Mouse (Mus musculus): ENCODE measurements around the gene Arhgef40. TPM values are rescaled to one million over a fixed set of nuclear protein-coding genes. Genes with fewer than 3 reads are reported as not detected.
A peak's percentile ranks its signal among the peaks of the same experiment; 100 is the strongest.

Arhgef40 gene
- polyA plus RNA-seq, 1 experiment from 2014 or later: 64.4 TPM

- H3K4me1 ChIP-seq (replicated peaks): peaks cover 40% of the 10 kb centered on the region
- H3K9ac ChIP-seq: peak overlapping the region; percentile 75
- 1% methylated on average over 15 of the region's 80 CpGs for WGBS
- H3K27ac ChIP-seq: peak overlapping the region; percentile 93
- H3K36me3 ChIP-seq: 0 out of 2 replicates have a peak, but pooled peaks cover 3% of the 10 kb centered on the region
- H3K27me3 ChIP-seq (replicated peaks): no peaks in the 10 kb centered on the region
- H3K4me3 ChIP-seq (replicated peaks): peak overlapping the region; percentile 69
- ATAC-seq: peak; percentile 21
- peak overlapping the region; percentile 74 for H3K4me2 ChIP-seq (replicated peaks)
- no peaks in the 10 kb centered on the region for H3K9me3 ChIP-seq
Measured at GRCm38 (mm10) chr14:52014271-52014760, 29.8 kb downstream of the Arhgef40 start.

GRCm38 (mm10) chr14:52014761-52015311 lies 30.3 kb downstream of the Arhgef40 start:
- Histone ChIP-seq H3K9ac (peak overlapping the region; percentile 75), H3K27ac (peak overlapping the region; percentile 93), H3K27me3 (replicated peaks) (no peaks in the 10 kb centered on the region), H3K4me1 (replicated peaks) (peaks cover 40% of the 10 kb centered on the region), H3K4me3 (replicated peaks) (peak overlapping the region; percentile 69), H3K4me2 (replicated peaks) (peak overlapping the region; percentile 74), H3K9me3 (no peaks in the 10 kb centered on the region), H3K36me3 (no peaks in the 10 kb centered on the region)
- under 1% methylated on average over 18 of the region's 28 CpGs for whole genome bisulfite sequencing
- peak; percentile 51 for ATAC-seq

- peak within 1 kb of the TSS; percentile 93 for H3K27ac ChIP-seq
- peaks cover 35% of the 10 kb centered on the region for H3K4me1 ChIP-seq (replicated peaks)
- 13% methylated on average over 6 of the region's 6 CpGs for WGBS
- no peaks in the 10 kb centered on the region for H3K36me3 ChIP-seq
- peak within 1 kb of the TSS; percentile 74 for H3K4me2 ChIP-seq (replicated peaks)
- H3K9ac ChIP-seq: peak within 1 kb of the TSS; percentile 75
- no peak for ATAC-seq
- no peaks in the 10 kb centered on the region for H3K9me3 ChIP-seq
- no peaks in the 10 kb centered on the region for H3K27me3 ChIP-seq (replicated peaks)
- H3K4me3 ChIP-seq (replicated peaks): peak within 1 kb of the TSS; percentile 69
Measured at GRCm38 (mm10) chr14:52015445-52016100, 31.1 kb downstream of the Arhgef40 start, which contains the start of gene Tmem253. Gene Tmem253, plus strand, starts transcription at chr14:52015658.

GRCm38 (mm10) chr14:52016625-52017405 lies 32.3 kb downstream of the Arhgef40 start:
- WGBS: 67% methylated on average over 13 of the region's 13 CpGs
- peak overlapping the region; percentile 9; the same call in 1 of the 2 replicates for H3K4me3 ChIP-seq (replicated peaks)
- no peaks in the 10 kb centered on the region for H3K27me3 ChIP-seq (replicated peaks)
- peaks cover 33% of the 10 kb centered on the region for H3K4me1 ChIP-seq (replicated peaks)
- peak overlapping the region; percentile 41 for H3K4me2 ChIP-seq (replicated peaks)
- H3K36me3 ChIP-seq: no peaks in the 10 kb centered on the region
- H3K27ac ChIP-seq: peak overlapping the region; percentile 93
- H3K9ac ChIP-seq: no peak overlapping the region
- peak; percentile 21 for ATAC-seq
- H3K9me3 ChIP-seq: no peaks in the 10 kb centered on the region

- Histone ChIP-seq H3K27ac (peak overlapping the region; percentile 30; the same call in 1 of the 2 replicates), H3K4me1 (replicated peaks) (peaks cover 36% of the 10 kb centered on the region), H3K9me3 (no peaks in the 10 kb centered on the region), H3K27me3 (replicated peaks) (no peaks in the 10 kb centered on the region), H3K36me3 (no peaks in the 10 kb centered on the region), H3K4me2 (replicated peaks) (peak overlapping the region; percentile 60), H3K9ac (no peak overlapping the region), H3K4me3 (replicated peaks) (no peak overlapping the region)
- 67% methylated on average over 4 of the region's 4 CpGs for WGBS
- ATAC-seq: no peak
Measured at GRCm38 (mm10) chr14:52017662-52018061, 33.1 kb downstream of the Arhgef40 start.

- Histone ChIP-seq H3K4me1 (replicated peaks) (peaks cover 42% of the 10 kb centered on the region), H3K4me2 (replicated peaks) (peak overlapping the region; percentile 60), H3K27me3 (replicated peaks) (no peaks in the 10 kb centered on the region), H3K9me3 (no peaks in the 10 kb centered on the region), H3K4me3 (replicated peaks) (peak overlapping the region; percentile 59), H3K27ac (peak overlapping the region; percentile 98), H3K9ac (peak overlapping the region; percentile 83), H3K36me3 (no peaks in the 10 kb centered on the region)
- 82% methylated on average over 15 of the region's 15 CpGs for WGBS
- ATAC-seq: no peak
Measured at GRCm38 (mm10) chr14:52018248-52019050, 33.9 kb downstream of the Arhgef40 start.

- no peaks in the 10 kb centered on the region for H3K36me3 ChIP-seq
- H3K4me1 ChIP-seq (replicated peaks): peaks cover 43% of the 10 kb centered on the region
- H3K9ac ChIP-seq: peak overlapping the region; percentile 83
- ATAC-seq: peak; percentile 2
- no peaks in the 10 kb centered on the region for H3K27me3 ChIP-seq (replicated peaks)
- peak overlapping the region; percentile 60 for H3K4me2 ChIP-seq (replicated peaks)
- peak overlapping the region; percentile 59 for H3K4me3 ChIP-seq (replicated peaks)
- no peaks in the 10 kb centered on the region for H3K9me3 ChIP-seq
- WGBS: 24% methylated on average over 12 of the region's 12 CpGs
- H3K27ac ChIP-seq: peak overlapping the region; percentile 98
Measured at GRCm38 (mm10) chr14:52019051-52019589, 34.6 kb downstream of the Arhgef40 start.

- Histone ChIP-seq H3K4me1 (replicated peaks) (peaks cover 43% of the 10 kb centered on the region), H3K9ac (peak overlapping the region; percentile 83), H3K4me2 (replicated peaks) (peak overlapping the region; percentile 60), H3K27me3 (replicated peaks) (no peaks in the 10 kb centered on the region), H3K9me3 (no peaks in the 10 kb centered on the region), H3K36me3 (no peaks in the 10 kb centered on the region), H3K27ac (peak overlapping the region; percentile 98), H3K4me3 (replicated peaks) (peak overlapping the region; percentile 59)
- peak; percentile 85 for ATAC-seq
- under 1% methylated on average over 74 of the region's 74 CpGs for WGBS
Measured at GRCm38 (mm10) chr14:52019590-52020340, 35.2 kb downstream of the Arhgef40 start.

- WGBS: 7% methylated on average over 15 of the region's 15 CpGs
- Histone ChIP-seq H3K4me2 (replicated peaks) (peak within 1 kb of the TSS; percentile 60), H3K9me3 (no peaks in the 10 kb centered on the region), H3K36me3 (no peaks in the 10 kb centered on the region), H3K4me3 (replicated peaks) (peak within 1 kb of the TSS; percentile 59), H3K4me1 (replicated peaks) (peaks cover 37% of the 10 kb centered on the region), H3K27ac (peak within 1 kb of the TSS; percentile 98), H3K9ac (peak within 1 kb of the TSS; percentile 83), H3K27me3 (replicated peaks) (no peaks in the 10 kb centered on the region)
- ATAC-seq: peak; percentile 69
Measured at GRCm38 (mm10) chr14:52020486-52021137, 36.1 kb downstream of the Arhgef40 start, which contains the start of gene Zfp219. Gene Zfp219, minus strand, starts transcription at chr14:52020733.

- 59% methylated on average over 4 of the region's 4 CpGs for WGBS
- Histone ChIP-seq H3K4me2 (replicated peaks) (peak overlapping the region; percentile 60), H3K4me1 (replicated peaks) (peaks cover 33% of the 10 kb centered on the region), H3K9ac (no peak overlapping the region), H3K9me3 (no peaks in the 10 kb centered on the region), H3K36me3 (no peaks in the 10 kb centered on the region), H3K27me3 (replicated peaks) (no peaks in the 10 kb centered on the region), H3K27ac (peak overlapping the region; percentile 98; the same call in 1 of the 2 replicates), H3K4me3 (replicated peaks) (peak overlapping the region; percentile 59; the same call in 1 of the 2 replicates)
- ATAC-seq: no peak
Measured at GRCm38 (mm10) chr14:52021138-52021529, 36.6 kb downstream of the Arhgef40 start.
